Mouse (Mus musculus) midbrain, embryonic 12.5 days (tissue): Measurements from ENCODE around the gene Fry. TPM values are rescaled to one million over a fixed set of nuclear protein-coding genes. Genes with fewer than 3 reads are reported as not detected.

Source experiments
- ATAC-seq: fragments of 200-750 bp; cut with Nextera tagmentation; 2 replicates; pipeline ENCODE4 v1.8.0; 2017; ENCODE audit warnings: low read depth, moderate TSS enrichment, moderate library complexity; ENCODE audit not compliant: low FRiP score
- H3K27ac ChIP-seq: fragments of 300-500 bp; sonication (generic); replicated peaks from 2 replicates; pipeline ENCODE4 v1.5.1; 2016; ENCODE audit warnings: mild to moderate bottlenecking
- H3K27me3 ChIP-seq: fragments of 300-500 bp; sonication (generic); 2 replicates; pipeline ENCODE4 v1.6.1; 2016; ENCODE audit warnings: mild to moderate bottlenecking
- H3K36me3 ChIP-seq: fragments of 300-500 bp; sonication (generic); 2 replicates; pipeline ENCODE4 v1.6.1; 2016
- H3K4me1 ChIP-seq: fragments of 300-500 bp; sonication (generic); 2 replicates; pipeline ENCODE4 v1.6.1; 2016
- H3K4me2 ChIP-seq: fragments of 300-500 bp; sonication (generic); replicated peaks from 2 replicates; pipeline ENCODE4 v1.6.1; 2016; ENCODE audit warnings: mild to moderate bottlenecking, moderate library complexity
- H3K4me3 ChIP-seq: fragments of 300-500 bp; sonication (generic); 2 replicates; pipeline ENCODE4 v1.5.1; 2016; ENCODE audit warnings: mild to moderate bottlenecking
- H3K9ac ChIP-seq: fragments of 300-500 bp; sonication (generic); replicated peaks from 2 replicates; pipeline ENCODE4 v1.6.1; 2016; ENCODE audit warnings: mild to moderate bottlenecking, moderate library complexity
- H3K9me3 ChIP-seq: fragments of 300-500 bp; sonication (generic); 2 replicates; pipeline ENCODE4 v1.6.1; 2016; ENCODE audit warnings: mild to moderate bottlenecking
- WGBS: fragments of 180-500 bp; shearing (Covaris S2); methylation state at CpG from one replicate; pipeline ENCODE4 v1.1.7; 2016; 5-methylcytosine and 5-hydroxymethylcytosine counted together
- polyA plus RNA-seq: library from polyadenylated mRNA; unstranded; fragments of >200 nt; fragmentation: Nextera tagmentation; extraction: Ambion mirVana; gene quantifications from 2 replicates; pipeline ENCODE4 v1.2.1, GENCODE M21; 2016

The Fry gene
- polyA plus RNA-seq, 1 experiment from 2014 or later, result 18.2 TPM

DNA sequence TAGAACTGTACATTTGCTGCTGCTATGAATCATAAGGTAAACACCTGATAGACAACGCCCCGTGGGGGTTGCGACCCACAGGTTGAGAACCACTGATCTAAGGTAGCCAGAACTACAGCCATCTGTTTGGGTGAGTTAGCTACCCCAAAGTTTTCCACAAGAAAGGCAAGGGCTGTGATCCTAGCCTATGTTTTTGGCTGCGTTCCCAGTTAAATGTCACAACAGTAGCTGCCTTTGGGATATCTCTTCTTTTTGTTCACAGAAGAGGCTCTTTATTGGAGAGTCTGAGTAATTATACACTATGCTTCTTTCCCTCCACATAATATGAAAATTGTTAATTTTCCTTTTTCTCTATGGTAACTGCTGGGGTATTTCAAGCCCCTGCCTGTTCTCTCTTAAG, 3.7 kb upstream of the Fry start:
- ATAC-seq, result no peak
- 0 out of 2 replicates have a peak, but pooled peaks cover 3% of the 10 kb centered on the region for H3K9me3 ChIP-seq
- H3K9ac ChIP-seq, result no peak overlapping the region
- peaks cover 6% of the 10 kb centered on the region; the same call in 1 of the 2 replicates for H3K27me3 ChIP-seq
- H3K36me3 ChIP-seq, result no peaks in the 10 kb centered on the region
- no peak overlapping the region for H3K27ac ChIP-seq
- WGBS, result 92% methylated on average over 4 of the region's 4 CpGs
- H3K4me2 ChIP-seq, result no peak overlapping the region
- H3K4me3 ChIP-seq, result no peak overlapping the region
- peaks cover 6% of the 10 kb centered on the region; the same call in 1 of the 2 replicates for H3K4me1 ChIP-seq

DNA sequence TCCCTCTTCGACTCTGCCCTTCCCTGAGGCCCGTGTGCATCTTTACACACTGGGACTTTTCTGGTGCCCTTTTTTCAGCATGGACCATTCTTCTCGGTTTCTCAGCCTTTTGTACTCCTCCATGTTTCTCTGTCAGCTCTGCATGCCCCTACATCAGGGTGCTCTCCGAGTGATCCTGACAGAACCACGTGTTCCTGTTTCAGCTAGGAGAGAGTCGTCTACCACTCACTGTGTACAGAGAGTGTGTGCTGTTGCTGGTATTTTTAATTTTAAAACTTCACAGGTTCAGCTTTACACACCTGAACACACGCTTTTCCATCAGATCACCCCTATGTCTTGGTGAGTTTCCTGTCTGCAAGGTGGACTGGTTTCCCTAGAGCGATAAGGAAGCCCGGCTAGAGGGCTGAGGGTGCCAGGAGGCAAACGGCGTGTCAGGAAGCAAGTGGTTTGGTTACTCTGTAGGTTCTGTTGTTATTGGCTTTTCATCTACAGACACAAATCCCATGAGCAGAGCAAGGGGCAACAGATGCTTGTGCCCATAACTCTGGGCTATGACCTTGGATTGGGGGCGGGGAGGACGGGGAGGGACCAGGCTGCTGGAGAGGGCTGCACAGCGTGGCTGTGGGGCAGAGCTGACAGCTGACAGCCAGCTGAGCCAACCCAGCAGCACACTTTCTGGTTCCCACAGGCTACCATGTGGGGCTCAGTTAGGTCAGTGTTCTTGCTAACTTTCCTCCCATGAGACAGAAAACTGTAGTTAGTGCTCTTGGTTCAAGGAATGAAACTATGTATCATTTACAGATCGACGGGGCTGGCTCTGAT, 3.0 kb upstream of the Fry start:
- no peak overlapping the region for H3K4me3 ChIP-seq
- peaks cover 6% of the 10 kb centered on the region; the same call in 1 of the 2 replicates for H3K4me1 ChIP-seq
- H3K4me2 ChIP-seq, result no peak overlapping the region; the same call in 1 of the 2 replicates
- no peak for ATAC-seq
- 68% methylated on average over 16 of the region's 16 CpGs for WGBS
- H3K36me3 ChIP-seq, result no peaks in the 10 kb centered on the region
- H3K27ac ChIP-seq, result no peak overlapping the region
- 0 out of 2 replicates have a peak, but pooled peaks cover 3% of the 10 kb centered on the region for H3K9me3 ChIP-seq
- H3K9ac ChIP-seq, result no peak overlapping the region
- peaks cover 6% of the 10 kb centered on the region; the same call in 1 of the 2 replicates for H3K27me3 ChIP-seq

DNA sequence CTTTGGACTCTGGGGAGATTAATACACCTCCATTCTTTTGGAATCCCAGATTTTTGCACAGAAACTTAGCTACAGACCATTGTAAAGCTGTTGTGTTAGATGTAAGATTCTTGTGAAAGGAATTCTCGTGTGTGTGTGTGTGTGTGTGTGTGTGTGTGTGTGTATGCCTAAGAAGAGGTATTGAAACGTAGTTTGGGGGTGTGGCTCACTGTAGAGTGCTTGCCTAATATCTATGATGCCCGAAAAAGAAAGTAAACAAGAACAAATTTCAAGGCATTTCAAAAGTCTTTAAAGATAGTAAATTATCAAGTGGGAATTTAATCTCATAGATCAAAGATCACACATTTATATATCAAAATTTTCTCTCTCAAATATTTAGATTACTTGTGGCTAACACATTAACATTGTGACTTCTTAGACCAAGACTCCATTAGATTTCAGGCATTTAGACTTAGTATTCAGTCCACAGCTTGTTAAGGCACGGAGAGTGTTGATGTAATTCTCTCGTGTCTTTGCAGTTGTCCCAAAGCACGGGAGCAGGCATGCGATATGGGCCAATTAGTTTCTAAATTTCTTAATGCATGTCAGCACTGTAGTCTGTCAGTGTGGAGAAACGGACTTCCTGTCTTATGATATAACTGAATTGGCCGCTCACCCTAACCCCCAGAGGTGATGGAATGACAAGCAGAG, 2.1 kb upstream of the Fry start:
- no peak for ATAC-seq
- Histone ChIP-seq H3K4me2 (no peak overlapping the region), H3K4me1 (peaks cover 6% of the 10 kb centered on the region; the same call in 1 of the 2 replicates), H3K27ac (no peak overlapping the region), H3K4me3 (no peak overlapping the region), H3K9ac (no peak overlapping the region), H3K27me3 (peaks cover 6% of the 10 kb centered on the region; the same call in 1 of the 2 replicates), H3K9me3 (0 out of 2 replicates have a peak, but pooled peaks cover 3% of the 10 kb centered on the region), H3K36me3 (no peaks in the 10 kb centered on the region)
- WGBS, result 78% methylated on average over 9 of the region's 9 CpGs

DNA sequence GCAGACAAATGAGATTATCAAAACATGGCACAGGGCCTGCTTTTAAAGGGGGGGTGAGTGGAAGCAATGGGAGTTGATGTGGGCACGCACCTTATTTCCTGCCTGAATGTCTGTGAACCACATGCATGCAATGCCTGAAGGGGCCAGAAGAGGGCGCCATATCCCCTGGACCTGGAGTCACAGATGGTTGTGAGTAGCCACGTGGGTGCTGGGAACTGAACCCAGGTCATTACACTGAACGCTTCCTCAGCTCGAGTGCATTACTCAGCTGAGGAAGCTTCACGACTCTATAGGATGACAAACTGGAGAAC, 1.6 kb upstream of the Fry start:
- H3K9me3 ChIP-seq, result 0 out of 2 replicates have a peak, but pooled peaks cover 3% of the 10 kb centered on the region
- no peak overlapping the region for H3K9ac ChIP-seq
- ATAC-seq, result no peak
- peaks cover 6% of the 10 kb centered on the region; the same call in 1 of the 2 replicates for H3K27me3 ChIP-seq
- no peaks in the 10 kb centered on the region for H3K36me3 ChIP-seq
- peaks cover 6% of the 10 kb centered on the region; the same call in 1 of the 2 replicates for H3K4me1 ChIP-seq
- H3K4me3 ChIP-seq, result no peak overlapping the region
- 88% methylated on average over 6 of the region's 6 CpGs for WGBS
- H3K27ac ChIP-seq, result no peak overlapping the region
- no peak overlapping the region for H3K4me2 ChIP-seq

DNA sequence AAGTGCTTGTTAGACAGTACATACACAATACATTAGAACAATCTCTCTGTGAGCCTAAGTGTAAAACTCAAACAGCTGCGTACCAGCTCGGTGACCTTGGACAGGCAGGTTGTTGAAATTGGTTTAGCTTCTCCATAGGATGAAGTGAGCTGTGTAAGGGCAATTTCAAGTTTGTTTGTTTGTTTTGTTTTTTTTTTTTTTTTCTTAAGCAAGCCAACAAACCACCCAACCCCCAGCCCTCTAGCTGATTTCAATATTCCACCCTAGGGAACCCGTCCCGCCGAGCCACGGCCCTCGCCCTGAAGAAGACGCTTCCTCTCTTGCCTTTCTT, 356 bp upstream of the Fry start:
- peak overlapping the region; percentile 63 for H3K4me2 ChIP-seq
- 0 out of 2 replicates have a peak, but pooled peaks cover 3% of the 10 kb centered on the region for H3K9me3 ChIP-seq
- peaks cover 8% of the 10 kb centered on the region; the same call in 1 of the 2 replicates for H3K4me1 ChIP-seq
- no peak overlapping the region for H3K27ac ChIP-seq
- peaks cover 6% of the 10 kb centered on the region; the same call in 1 of the 2 replicates for H3K27me3 ChIP-seq
- no peak for ATAC-seq
- 27% methylated on average over 8 of the region's 8 CpGs for WGBS
- no peaks in the 10 kb centered on the region for H3K36me3 ChIP-seq
- peak overlapping the region; percentile 69 for H3K9ac ChIP-seq
- peak overlapping the region; percentile 74 for H3K4me3 ChIP-seq

DNA sequence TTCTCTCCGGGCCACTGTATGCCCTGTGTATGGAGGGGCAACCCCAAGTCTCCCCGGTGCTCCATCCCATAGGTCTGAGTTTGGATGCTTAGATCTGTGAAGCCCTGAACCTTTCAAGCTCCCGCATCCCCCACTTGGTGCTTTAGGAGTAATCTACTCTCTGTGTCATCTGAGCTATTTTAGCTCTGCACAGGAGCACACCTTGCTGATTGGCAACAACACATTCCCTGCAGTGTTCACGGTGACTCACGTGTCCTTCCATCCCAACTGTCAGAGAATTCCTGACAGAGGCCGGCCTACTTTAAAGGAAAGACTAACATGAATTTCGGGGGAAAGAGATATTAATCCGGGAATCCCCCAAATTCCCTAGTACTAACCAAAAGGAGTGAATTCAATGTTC, 2.2 kb downstream of the Fry start:
- Histone ChIP-seq H3K4me3 (no peak overlapping the region), H3K4me1 (peaks cover 7% of the 10 kb centered on the region; the same call in 1 of the 2 replicates), H3K4me2 (no peak overlapping the region), H3K9me3 (0 out of 2 replicates have a peak, but pooled peaks cover 3% of the 10 kb centered on the region), H3K27ac (no peak overlapping the region), H3K9ac (no peak overlapping the region), H3K36me3 (no peaks in the 10 kb centered on the region), H3K27me3 (peaks cover 6% of the 10 kb centered on the region; the same call in 1 of the 2 replicates)
- no peak for ATAC-seq
- WGBS, result 88% methylated on average over 8 of the region's 8 CpGs

DNA sequence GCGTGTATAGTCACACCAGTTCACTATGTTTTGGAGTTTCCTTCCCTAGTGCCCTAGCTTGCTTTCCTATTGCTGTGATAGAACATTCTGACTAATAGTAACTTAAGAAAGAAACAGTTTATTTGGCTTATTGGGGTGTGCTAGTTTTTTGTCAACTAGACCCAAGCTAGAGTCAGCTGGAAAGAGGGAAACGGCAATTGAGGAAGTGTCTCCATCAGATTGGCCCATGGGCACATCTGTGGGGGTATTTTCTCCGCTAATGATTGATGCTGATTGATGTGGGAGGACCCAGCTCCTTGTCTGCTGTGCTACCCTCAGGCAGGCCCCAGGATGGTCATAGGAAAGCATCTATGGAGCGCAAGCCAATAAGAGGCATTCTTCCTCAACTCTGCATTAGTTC, 3.6 kb downstream of the Fry start:
- no peak for ATAC-seq
- WGBS, result 89% methylated on average over 4 of the region's 4 CpGs
- H3K27ac ChIP-seq, result no peak overlapping the region

DNA sequence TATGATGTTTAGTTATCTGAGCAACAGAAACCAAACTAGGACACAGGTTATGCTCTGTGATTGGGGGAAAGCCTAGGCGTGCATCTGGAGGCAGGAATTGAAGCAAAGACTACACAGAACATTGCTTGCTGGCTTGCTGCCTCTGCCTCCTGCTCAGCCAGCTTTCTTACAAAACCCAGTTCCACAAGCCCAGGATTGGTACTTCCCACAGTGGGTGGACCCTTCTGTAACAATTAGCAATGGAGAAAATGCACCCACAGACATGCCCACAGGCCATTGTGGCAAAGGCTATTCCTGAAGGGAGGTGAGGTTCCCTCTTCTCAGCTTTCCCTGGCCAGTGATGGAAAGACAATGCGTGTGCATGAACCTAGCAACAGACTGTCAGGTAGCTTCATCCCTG, 4.1 kb downstream of the Fry start:
- no peak overlapping the region for H3K4me2 ChIP-seq
- no peaks in the 10 kb centered on the region for H3K36me3 ChIP-seq
- 87% methylated on average over 2 of the region's 2 CpGs for WGBS
- no peak for ATAC-seq
- 0 out of 2 replicates have a peak, but pooled peaks cover 2% of the 10 kb centered on the region for H3K4me1 ChIP-seq
- H3K9me3 ChIP-seq, result no peaks in the 10 kb centered on the region
- no peak overlapping the region for H3K4me3 ChIP-seq
- H3K27ac ChIP-seq, result no peak overlapping the region
- H3K9ac ChIP-seq, result no peak overlapping the region
- peaks cover 6% of the 10 kb centered on the region; the same call in 1 of the 2 replicates for H3K27me3 ChIP-seq

More for the DNA sequence above, 3.6 kb downstream of the Fry start:
- Histone ChIP-seq H3K4me3 (no peak overlapping the region), H3K4me2 (no peak overlapping the region), H3K4me1 (0 out of 2 replicates have a peak, but pooled peaks cover 2% of the 10 kb centered on the region), H3K27me3 (peaks cover 6% of the 10 kb centered on the region; the same call in 1 of the 2 replicates), H3K36me3 (no peaks in the 10 kb centered on the region), H3K9ac (no peak overlapping the region), H3K9me3 (no peaks in the 10 kb centered on the region)

DNA sequence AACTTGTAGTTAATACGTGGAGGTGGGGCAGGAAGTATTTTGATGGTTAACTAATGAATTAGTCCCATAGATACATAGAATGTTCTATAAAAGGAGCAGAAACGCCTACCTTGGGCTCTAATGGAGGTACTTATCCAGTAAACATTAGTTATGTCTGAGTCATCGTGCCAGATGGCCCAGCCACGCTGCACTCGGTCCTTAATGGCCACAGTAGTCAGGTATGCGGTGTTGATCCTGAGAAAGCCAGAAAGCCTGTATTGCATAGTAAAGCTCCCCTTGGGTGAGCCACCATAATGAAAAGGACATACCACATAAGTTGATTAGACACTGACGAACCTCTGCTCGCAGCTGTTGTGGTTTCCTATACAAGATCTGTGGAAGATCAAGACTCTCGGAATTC, 7.5 kb downstream of the Fry start:
- H3K4me1 ChIP-seq, result 0 out of 2 replicates have a peak, but pooled peaks cover 6% of the 10 kb centered on the region
- H3K36me3 ChIP-seq, result no peaks in the 10 kb centered on the region
- H3K9me3 ChIP-seq, result no peaks in the 10 kb centered on the region
- H3K4me2 ChIP-seq, result no peak overlapping the region
- H3K4me3 ChIP-seq, result no peak overlapping the region
- no peak for ATAC-seq
- 88% methylated on average over 9 of the region's 9 CpGs for WGBS
- H3K27ac ChIP-seq, result no peak overlapping the region
- no peaks in the 10 kb centered on the region for H3K27me3 ChIP-seq
- no peak overlapping the region for H3K9ac ChIP-seq

DNA sequence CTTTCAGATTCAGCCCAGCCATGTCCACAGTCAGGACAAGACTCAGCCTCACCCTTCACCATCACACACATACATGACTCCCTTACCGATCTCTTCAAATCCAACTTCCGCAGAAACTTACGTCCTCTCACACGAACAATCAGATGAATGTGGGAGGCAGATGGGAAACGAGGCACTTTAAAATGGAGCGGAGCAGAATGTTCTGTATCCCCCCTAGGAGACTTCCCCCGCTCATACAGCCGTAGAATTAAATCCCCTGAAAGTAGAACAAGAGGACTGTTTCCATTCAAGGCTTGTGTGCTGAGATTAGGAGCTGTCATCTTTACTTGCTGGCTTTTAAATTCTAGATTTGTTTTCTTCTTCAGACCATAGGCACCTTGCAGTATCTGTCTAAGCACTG, 10.0 kb downstream of the Fry start:
- no peak overlapping the region for H3K27ac ChIP-seq
- no peak overlapping the region for H3K4me2 ChIP-seq
- ATAC-seq, result no peak
- no peaks in the 10 kb centered on the region for H3K9me3 ChIP-seq
- H3K4me3 ChIP-seq, result no peak overlapping the region
- WGBS, result 77% methylated on average over 8 of the region's 8 CpGs
- H3K27me3 ChIP-seq, result no peaks in the 10 kb centered on the region
- H3K36me3 ChIP-seq, result no peaks in the 10 kb centered on the region
- 0 out of 2 replicates have a peak, but pooled peaks cover 6% of the 10 kb centered on the region for H3K4me1 ChIP-seq
- H3K9ac ChIP-seq, result no peak overlapping the region

DNA sequence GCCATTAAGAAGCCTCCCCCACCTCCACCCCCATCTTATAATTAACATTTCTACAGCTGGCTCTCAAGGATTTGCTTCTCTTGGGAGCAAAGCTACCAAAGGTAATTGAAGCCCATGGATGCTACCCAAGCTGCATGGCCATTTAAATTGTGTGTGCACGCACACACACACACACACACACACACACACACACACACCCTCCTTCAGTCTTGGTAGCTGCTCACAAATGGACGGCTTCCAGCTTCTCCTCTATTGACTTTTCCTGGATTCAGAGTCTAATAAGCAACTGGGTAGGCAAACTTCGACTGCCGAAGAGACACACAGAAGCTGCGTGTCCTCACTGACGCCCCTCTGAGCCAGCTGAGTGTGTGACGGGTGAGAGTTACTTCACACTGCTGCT, 11.7 kb downstream of the Fry start:
- Histone ChIP-seq H3K4me2 (no peak overlapping the region), H3K9me3 (no peaks in the 10 kb centered on the region), H3K27me3 (no peaks in the 10 kb centered on the region), H3K27ac (peak overlapping the region; percentile 46; the same call in 1 of the 2 replicates), H3K4me3 (no peak overlapping the region), H3K9ac (no peak overlapping the region), H3K4me1 (0 out of 2 replicates have a peak, but pooled peaks cover 6% of the 10 kb centered on the region), H3K36me3 (no peaks in the 10 kb centered on the region)
- 0 out of 2 replicates have a peak, but pooled peaks have one; percentile 12 for ATAC-seq
- 75% methylated on average over 7 of the region's 7 CpGs for WGBS

DNA sequence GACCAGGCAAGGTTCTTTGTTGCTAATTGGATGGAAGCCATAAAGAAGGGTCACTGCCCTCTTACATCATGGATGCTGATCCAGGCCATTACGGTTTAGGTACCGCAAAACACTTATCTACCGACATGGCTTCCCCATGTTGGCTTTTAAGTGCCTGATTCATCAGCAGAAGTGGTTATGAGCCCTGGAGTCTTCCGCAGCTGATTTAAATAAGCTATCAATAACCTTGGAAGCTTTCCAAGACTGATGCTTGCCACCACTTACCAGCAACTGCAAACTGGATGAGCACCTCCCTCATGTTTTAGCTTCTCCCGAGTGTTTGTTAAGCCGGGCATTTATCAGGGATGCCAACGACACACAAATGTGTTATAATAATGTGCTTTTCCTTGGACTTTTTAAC, 12.7 kb downstream of the Fry start:
- H3K27me3 ChIP-seq, result no peaks in the 10 kb centered on the region
- H3K4me1 ChIP-seq, result 0 out of 2 replicates have a peak, but pooled peaks cover 6% of the 10 kb centered on the region
- 87% methylated on average over 7 of the region's 7 CpGs for WGBS
- no peak overlapping the region for H3K4me3 ChIP-seq
- H3K36me3 ChIP-seq, result no peaks in the 10 kb centered on the region
- no peak for ATAC-seq
- no peak overlapping the region for H3K4me2 ChIP-seq
- no peak overlapping the region for H3K9ac ChIP-seq
- no peak overlapping the region for H3K27ac ChIP-seq
- H3K9me3 ChIP-seq, result no peaks in the 10 kb centered on the region
